In the genomic region with DNA sequence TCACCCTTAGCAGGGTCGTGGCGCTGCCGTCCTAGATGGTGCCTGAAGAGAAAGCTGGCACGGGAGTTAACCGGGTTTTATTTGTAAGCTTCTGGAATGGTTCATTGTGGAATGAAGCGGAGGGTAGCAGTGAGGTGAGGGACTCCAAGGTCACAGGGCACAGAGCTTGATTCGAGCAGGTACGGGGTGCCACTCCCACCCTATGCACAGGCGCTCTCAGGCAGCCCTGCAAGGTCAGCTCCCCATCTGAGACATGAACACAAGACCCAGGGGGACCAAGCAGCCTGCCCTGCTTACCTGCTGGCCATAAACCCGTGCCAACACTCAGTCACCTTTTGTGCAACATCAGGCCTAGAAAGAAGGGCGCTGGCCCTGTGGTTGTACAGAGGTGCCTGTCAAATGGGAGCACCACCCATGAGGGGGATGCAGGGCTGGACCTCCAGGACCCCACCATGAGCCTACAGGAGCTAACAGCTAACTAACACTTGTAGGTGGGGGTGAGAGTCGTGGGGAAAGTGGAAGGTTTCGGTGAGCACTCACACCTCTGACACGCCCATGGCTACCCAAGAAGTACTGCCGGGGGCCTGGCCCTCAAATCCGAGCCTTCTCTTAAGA, we compare ENCODE assay signal across 8 mouse cellular contexts. TPM values are rescaled to one million over a fixed set of nuclear protein-coding genes. Genes with fewer than 3 reads are reported as not detected.
DNase-seq lines count a peak whose midpoint lies in the region; ATAC-seq and TF ChIP-seq lines count a peak whose summit lies in the region.

No protein-coding gene starts in this region.

- H3K79me2 ChIP-seq in MEL (ENCODE audit: control insufficient read depth, insufficient read depth, low read length, poor library complexity) = peaks cover 21% of the 10 kb centered on the region

- H3K4me1 ChIP-seq in MEL (ENCODE audit: control insufficient read depth in 1 of 2, insufficient read depth in 2 of 2, low read length in 2 of 2) = peaks cover under 1 to 32% of the 10 kb centered on the region in 2 experiments
- peaks cover 57% of the 10 kb centered on the region for H3K4me1 ChIP-seq in embryonic facial prominence, embryonic 10.5 days
- peaks cover 36% of the 10 kb centered on the region for H3K4me1 ChIP-seq in heart, embryonic 16.5 days (ENCODE audit: control insufficient read depth, insufficient read depth, low read length)
- peaks cover 32% of the 10 kb centered on the region for H3K4me1 ChIP-seq in midbrain, embryonic 16.5 days (ENCODE audit: control insufficient read depth, insufficient read depth, low read length)

- intact Hi-C loops in gastrocnemius, adult 2 months (cut with DNase I) = loop anchor here (2.0 kb wide), 1 partner anchor 29 kb away; the partner anchor contains the start of gene Faap100

- 3% methylated on average over 16 of the region's 16 CpGs for WGBS in embryonic facial prominence, embryonic 10.5 days
- 5% methylated on average over 16 of the region's 16 CpGs for WGBS in heart, embryonic 16.5 days
- WGBS in midbrain, embryonic 16.5 days = 2% methylated on average over 16 of the region's 16 CpGs

- no peak for TF ChIP-seq CTCF in gastrocnemius, adult 2 months (IDR thresholded peaks at IDR 0.05)
- no peak for TF ChIP-seq CTCF in MEL (IDR thresholded peaks at IDR 0.05 in 2 of 3, conservative IDR thresholded peaks at IDR 0.05 in 1 of 3; ENCODE audit: control insufficient read depth in 1 of 3, insufficient read depth in 1 of 3, low read depth in 2 of 3, low read length in 3 of 3, poor library complexity in 1 of 3, severe bottlenecking in 1 of 3)

- no peaks in the 10 kb centered on the region for H3K27me3 ChIP-seq in MEL (ENCODE audit: control insufficient read depth in 1 of 2, insufficient read depth in 2 of 2, low read length in 2 of 2)
- 0 out of 2 replicates have a peak, but pooled peaks cover 6% of the 10 kb centered on the region for H3K27me3 ChIP-seq in embryonic facial prominence, embryonic 10.5 days (replicated peaks; ENCODE audit: low read depth, poor library complexity, severe bottlenecking)
- H3K27me3 ChIP-seq in heart, embryonic 16.5 days (ENCODE audit: control insufficient read depth, insufficient read depth, low read length) = no peaks in the 10 kb centered on the region
- H3K27me3 ChIP-seq in midbrain, embryonic 16.5 days (ENCODE audit: control insufficient read depth, insufficient read depth, low read depth, low read length) = no peaks in the 10 kb centered on the region

- DNase-seq in gastrocnemius, adult 2 months = peak; percentile 65
- no peak for DNase-seq in gastrocnemius, postnatal 4 days (ENCODE audit: low spot score in 2 of 2)
- DNase-seq in MEL (ENCODE audit: low read depth, low spot score) = peak; percentile 84
- DNase-seq in embryonic facial prominence, embryonic 10.5 days (ENCODE audit: low spot score) = no peak
- DNase-seq in kidney, postnatal 25 days = peak; percentile 59 to 86
- peak; percentile 44 to 63 for DNase-seq in urinary bladder, postnatal 36 days (ENCODE audit: low spot score in 2 of 2)

- no peak for ATAC-seq in heart, embryonic 16.5 days (replicated peaks; ENCODE audit: extremely low read depth, insufficient read depth, low FRiP score)
- ATAC-seq in midbrain, embryonic 16.5 days = peak; percentile 22

- H3K9me3 ChIP-seq in MEL (replicated peaks; ENCODE audit: insufficient read depth, low read length) = no peaks in the 10 kb centered on the region
- H3K9me3 ChIP-seq in embryonic facial prominence, embryonic 10.5 days = no peaks in the 10 kb centered on the region
- no peaks in the 10 kb centered on the region for H3K9me3 ChIP-seq in heart, embryonic 16.5 days (replicated peaks; ENCODE audit: control insufficient read depth, low read length)
- no peaks in the 10 kb centered on the region for H3K9me3 ChIP-seq in midbrain, embryonic 16.5 days (replicated peaks; ENCODE audit: control insufficient read depth, low read length, poor library complexity, severe bottlenecking)

- TF ChIP-seq EP300 in MEL (IDR thresholded peaks at IDR 0.05; ENCODE audit: low read depth in 1 of 2, low read length in 2 of 2) = no peak

- no peak for TF ChIP-seq RAD21 in MEL (IDR thresholded peaks at IDR 0.05; ENCODE audit: low read depth, low read length)

- 0 out of 4 replicates have a peak, but pooled peaks of 1 of the 2 experiments have one; percentile 31 for TF ChIP-seq POLR2A in MEL (IDR thresholded peaks at IDR 0.05; ENCODE audit: control insufficient read depth in 1 of 2, insufficient read depth in 1 of 2, low read depth in 1 of 2, low read length in 2 of 2, poor library complexity in 1 of 2)

- H3K27ac ChIP-seq in gastrocnemius, adult 2 months = peak overlapping the region; percentile 100
- peak overlapping the region; percentile 65 for H3K27ac ChIP-seq in MEL (ENCODE audit: control insufficient read depth, low read depth, low read length)
- H3K27ac ChIP-seq in embryonic facial prominence, embryonic 10.5 days (replicated peaks) = peak overlapping the region; percentile 100
- peak overlapping the region; percentile 100 for H3K27ac ChIP-seq in heart, embryonic 16.5 days (ENCODE audit: low read length)
- peak overlapping the region; percentile 100 for H3K27ac ChIP-seq in midbrain, embryonic 16.5 days (ENCODE audit: low read length)

- peak overlapping the region; percentile 95 for H3K4me2 ChIP-seq in heart, embryonic 16.5 days (ENCODE audit: low read depth, low read length)
- H3K4me2 ChIP-seq in midbrain, embryonic 16.5 days (ENCODE audit: low read length) = peak overlapping the region; percentile 87

- H3K9ac ChIP-seq in MEL (ENCODE audit: control insufficient read depth, low read depth, low read length, poor library complexity, severe bottlenecking) = peak overlapping the region; percentile 90
- H3K9ac ChIP-seq in heart, embryonic 16.5 days (ENCODE audit: low read length) = peak overlapping the region; percentile 100
- peak overlapping the region; percentile 97 for H3K9ac ChIP-seq in midbrain, embryonic 16.5 days (ENCODE audit: low read depth, low read length)

- peak overlapping the region; percentile 98 for H3K4me3 ChIP-seq in gastrocnemius, adult 2 months
- peak overlapping the region; percentile 84 to 85 for H3K4me3 ChIP-seq in MEL (ENCODE audit: control insufficient read depth in 1 of 2, insufficient read depth in 1 of 2, low read depth in 2 of 2, low read length in 2 of 2)
- peak overlapping the region; percentile 99 for H3K4me3 ChIP-seq in embryonic facial prominence, embryonic 10.5 days
- peak overlapping the region; percentile 98 for H3K4me3 ChIP-seq in heart, embryonic 16.5 days (ENCODE audit: low read length)
- H3K4me3 ChIP-seq in midbrain, embryonic 16.5 days (ENCODE audit: low read depth, low read length) = peak overlapping the region; percentile 73

- peaks cover 0 to 20% of the 10 kb centered on the region in 2 experiments; a peak in 2 of 4 replicates for H3K36me3 ChIP-seq in MEL (ENCODE audit: control insufficient read depth in 1 of 2, insufficient read depth in 2 of 2, low read length in 2 of 2)
- H3K36me3 ChIP-seq in embryonic facial prominence, embryonic 10.5 days (replicated peaks) = peaks cover 31% of the 10 kb centered on the region
- H3K36me3 ChIP-seq in heart, embryonic 16.5 days (ENCODE audit: control insufficient read depth, insufficient read depth) = peaks cover 10% of the 10 kb centered on the region
- peaks cover 7% of the 10 kb centered on the region for H3K36me3 ChIP-seq in midbrain, embryonic 16.5 days (ENCODE audit: control insufficient read depth, insufficient read depth, low read length)

TF ChIP-seq in MEL, 35 proteins besides CTCF, POLR2A, EP300 and RAD21:
- TF ChIP-seq SIN3A (IDR thresholded peaks at IDR 0.05; ENCODE audit: low read length) (peak; percentile 48), MAX (IDR thresholded peaks at IDR 0.05; ENCODE audit: low read length) (peak; percentile 47; the same call in 1 of the 2 replicates), POLR2AphosphoS5 (IDR thresholded peaks at IDR 0.05; ENCODE audit: borderline replicate concordance, low read depth, low read length) (no peak), POLR2AphosphoS2 (IDR thresholded peaks at IDR 0.05; ENCODE audit: low read length) (no peak), GATA1 (IDR thresholded peaks at IDR 0.05; ENCODE audit: low read depth, low read length) (no peak), NELFE (IDR thresholded peaks at IDR 0.05; ENCODE audit: low read depth, low read length) (0 out of 2 replicates have a peak, but pooled peaks have one; percentile 15)
TF ChIP-seq in MEL: peak in this region for 3.

RNA-seq across cellular contexts. Expression of gene Actg1, which starts 1.1 kb away (rescaled TPM):
- 100 to 1,000 TPM; 201 to 262 TPM for total RNA-seq in gastrocnemius, adult 2 months (2021)
- total RNA-seq in gastrocnemius, postnatal 4 days (2021) = 100 to 1,000 TPM; 861 to 883 TPM
- total RNA-seq in MEL (2012; rRNA removed) = 1,328 and 1,871 TPM in 2 replicates
- 1,000 to 10,000 TPM in 1 of 2 experiments, 100 to 1,000 TPM in 1; 899 to 1,784 TPM for polyA plus RNA-seq in MEL (2012; ENCODE audit: insufficient read depth in 1 of 2, insufficient read length in 2 of 2, low read depth in 1 of 2, low replicate concordance in 2 of 2, missing spikeins in 1 of 2)
- 3,067 and 3,150 TPM in 2 replicates for polyA plus RNA-seq in embryonic facial prominence, embryonic 10.5 days (2016; fragmentation: Nextera tagmentation; extraction: Ambion mirVana)
- polyA plus RNA-seq in heart, embryonic 16.5 days (2015; fragmentation: Nextera tagmentation; extraction: Ambion mirVana) = 1,134 and 1,179 TPM in 2 replicates
- polyA plus RNA-seq in midbrain, embryonic 16.5 days (2015; fragmentation: Nextera tagmentation; extraction: Ambion mirVana) = 4,277 and 4,299 TPM in 2 replicates

RNA-seq across cellular contexts. Expression of gene Fscn2, which starts 11.9 kb away (rescaled TPM):
- under 1 TPM in 1 of 2 experiments, not detected in 1; 0.87 TPM for total RNA-seq in gastrocnemius, adult 2 months (2021)
- total RNA-seq in gastrocnemius, postnatal 4 days (2021) = under 1 TPM; 0.52 to 0.98 TPM
- total RNA-seq in MEL (2012; rRNA removed) = 0.29 and 0.62 TPM in 2 replicates
- polyA plus RNA-seq in MEL (2012; ENCODE audit: insufficient read depth in 1 of 2, insufficient read length in 2 of 2, low read depth in 1 of 2, low replicate concordance in 2 of 2, missing spikeins in 1 of 2) = under 1 TPM in 1 of 2 experiments, not detected in 1; 0.61 TPM
- 0.10 and 0.19 TPM in 2 replicates for polyA plus RNA-seq in embryonic facial prominence, embryonic 10.5 days (2016; fragmentation: Nextera tagmentation; extraction: Ambion mirVana)
- 0.71 and 0.91 TPM in 2 replicates for polyA plus RNA-seq in heart, embryonic 16.5 days (2015; fragmentation: Nextera tagmentation; extraction: Ambion mirVana)
- polyA plus RNA-seq in midbrain, embryonic 16.5 days (2015; fragmentation: Nextera tagmentation; extraction: Ambion mirVana) = 1.2 and 1.3 TPM in 2 replicates

RNA-seq across cellular contexts. Expression of gene Faap100, which starts 29.1 kb away (rescaled TPM):
- total RNA-seq in gastrocnemius, adult 2 months (2021) = 10 to 100 TPM; 18.5 to 18.8 TPM
- 10 to 100 TPM; 16.7 to 16.9 TPM for total RNA-seq in gastrocnemius, postnatal 4 days (2021)
- total RNA-seq in MEL (2012; rRNA removed) = 34.9 and 45.7 TPM in 2 replicates
- 10 to 100 TPM in 1 of 2 experiments, not detected in 1; 27.1 TPM for polyA plus RNA-seq in MEL (2012; ENCODE audit: insufficient read depth in 1 of 2, insufficient read length in 2 of 2, low read depth in 1 of 2, low replicate concordance in 2 of 2, missing spikeins in 1 of 2)
- 38.3 and 39.0 TPM in 2 replicates for polyA plus RNA-seq in embryonic facial prominence, embryonic 10.5 days (2016; fragmentation: Nextera tagmentation; extraction: Ambion mirVana)
- polyA plus RNA-seq in heart, embryonic 16.5 days (2015; fragmentation: Nextera tagmentation; extraction: Ambion mirVana) = 28.8 and 37.3 TPM in 2 replicates
- polyA plus RNA-seq in midbrain, embryonic 16.5 days (2015; fragmentation: Nextera tagmentation; extraction: Ambion mirVana) = 119 and 126 TPM in 2 replicates

Comparison
In these comparisons a context has a peak if more than half of its experiments do, and no peak if none do; other contexts are left out.
1. DNase-seq: peak in gastrocnemius, adult 2 months (single experiment), MEL (single experiment), kidney, postnatal 25 days (2 of 2) and urinary bladder, postnatal 36 days (2 of 2); none in gastrocnemius, postnatal 4 days (0 of 2) and embryonic facial prominence, embryonic 10.5 days (single experiment).
2. Peak in every context shown above with its lines, with median percentiles within 50 percentile points of each other: H3K27ac ChIP-seq, H3K4me3 ChIP-seq and H3K9ac ChIP-seq.